Comparison of ENCODE assay signal across 8 mouse cellular contexts in genomic region chr4:55533196-55533802, GRCm38 (mm10). TPM values are rescaled to one million over a fixed set of nuclear protein-coding genes. Genes with fewer than 3 reads are reported as not detected.
DNase-seq lines count a peak whose midpoint lies in the region; ATAC-seq and TF ChIP-seq lines count a peak whose summit lies in the region.

No protein-coding gene starts in this region.

- H3K27me3 ChIP-seq in embryonic facial prominence, embryonic 10.5 days (replicated peaks; ENCODE audit: low read depth, poor library complexity, severe bottlenecking) = peaks cover 76% of the 10 kb centered on the region
- H3K27me3 ChIP-seq in hindbrain, embryonic 11.5 days (ENCODE audit: control insufficient read depth, insufficient read depth, low read length) = peaks cover 29% of the 10 kb centered on the region
- peaks cover 82% of the 10 kb centered on the region for H3K27me3 ChIP-seq in midbrain, embryonic 10.5 days (ENCODE audit: low read depth, poor library complexity, severe bottlenecking)

- under 1% methylated on average over 21 of the region's 21 CpGs for WGBS in embryonic facial prominence, embryonic 10.5 days
- WGBS in hindbrain, embryonic 11.5 days = under 1% methylated on average over 21 of the region's 21 CpGs
- WGBS in midbrain, embryonic 10.5 days = under 1% methylated on average over 21 of the region's 21 CpGs

- H3K4me1 ChIP-seq in embryonic facial prominence, embryonic 10.5 days = peaks cover 41% of the 10 kb centered on the region
- peaks cover 2% of the 10 kb centered on the region; the same call in 1 of the 2 replicates for H3K4me1 ChIP-seq in hindbrain, embryonic 11.5 days (replicated peaks; ENCODE audit: control insufficient read depth, insufficient read depth, low read length)
- H3K4me1 ChIP-seq in midbrain, embryonic 10.5 days = peaks cover 40% of the 10 kb centered on the region

- TF ChIP-seq CTCF in layer of hippocampus, adult 2 months (conservative IDR thresholded peaks at IDR 0.05) = no peak

- H3K4me2 ChIP-seq in hindbrain, embryonic 11.5 days (replicated peaks; ENCODE audit: low read depth, low read length) = peak overlapping the region; percentile 90

- no peaks in the 10 kb centered on the region for H3K9me3 ChIP-seq in embryonic facial prominence, embryonic 10.5 days
- H3K9me3 ChIP-seq in hindbrain, embryonic 11.5 days (ENCODE audit: control insufficient read depth, low read length) = no peaks in the 10 kb centered on the region
- no peaks in the 10 kb centered on the region for H3K9me3 ChIP-seq in midbrain, embryonic 10.5 days (replicated peaks)

- H3K9ac ChIP-seq in hindbrain, embryonic 11.5 days (ENCODE audit: low read depth, low read length) = peak overlapping the region; percentile 66

- peak overlapping the region; percentile 59 for H3K4me3 ChIP-seq in layer of hippocampus, adult 2 months
- peak overlapping the region; percentile 75 for H3K4me3 ChIP-seq in embryonic facial prominence, embryonic 10.5 days
- peak overlapping the region; percentile 57 for H3K4me3 ChIP-seq in hindbrain, embryonic 11.5 days (ENCODE audit: low read depth, low read length)
- H3K4me3 ChIP-seq in midbrain, embryonic 10.5 days = peak overlapping the region; percentile 73

- peak overlapping the region; percentile 94 for H3K27ac ChIP-seq in layer of hippocampus, adult 2 months
- peak overlapping the region; percentile 89 for H3K27ac ChIP-seq in embryonic facial prominence, embryonic 10.5 days (replicated peaks)
- H3K27ac ChIP-seq in hindbrain, embryonic 11.5 days (ENCODE audit: low read depth, low read length) = peak overlapping the region; percentile 56
- peak overlapping the region; percentile 91 for H3K27ac ChIP-seq in midbrain, embryonic 10.5 days (replicated peaks)

- ATAC-seq in hindbrain, embryonic 11.5 days (ENCODE audit: low FRiP score) = 0 out of 2 replicates have a peak, but pooled peaks have one; percentile 0

- no peak for DNase-seq in layer of hippocampus, adult 2 months (ENCODE audit: low spot score in 2 of 2)
- DNase-seq in layer of hippocampus, adult 8-10 months (ENCODE audit: low spot score in 2 of 2) = no peak
- no peak for DNase-seq in embryonic facial prominence, embryonic 10.5 days (ENCODE audit: low spot score)
- peak; percentile 68 for DNase-seq in hindbrain, embryonic 11.5 days (ENCODE audit: low spot score)
- DNase-seq in midbrain, embryonic 10.5 days (ENCODE audit: low spot score) = no peak
- DNase-seq in urinary bladder, postnatal 14 days (ENCODE audit: low spot score) = no peak
- no peak for DNase-seq in spleen, postnatal 36 days (ENCODE audit: low spot score in 2 of 2)
- no peak for DNase-seq in layer of hippocampus, postnatal 14 days (ENCODE audit: low spot score in 2 of 2)

- H3K36me3 ChIP-seq in embryonic facial prominence, embryonic 10.5 days (replicated peaks) = no peaks in the 10 kb centered on the region
- no peaks in the 10 kb centered on the region for H3K36me3 ChIP-seq in hindbrain, embryonic 11.5 days (ENCODE audit: control insufficient read depth, insufficient read depth, low read length)
- no peaks in the 10 kb centered on the region for H3K36me3 ChIP-seq in midbrain, embryonic 10.5 days

RNA-seq across cellular contexts. Expression of gene Klf4, which starts 1.0 kb away (rescaled TPM):
- total RNA-seq in layer of hippocampus, adult 2 months (2021) = 1 to 10 TPM; 5.8 to 5.9 TPM
- total RNA-seq in layer of hippocampus, adult 8-10 months (2022) = 1 to 10 TPM; 5.8 to 8.6 (median 6.8) TPM
- polyA plus RNA-seq in embryonic facial prominence, embryonic 10.5 days (2016; fragmentation: Nextera tagmentation; extraction: Ambion mirVana) = 0.67 and 1.5 TPM in 2 replicates
- polyA plus RNA-seq in hindbrain, embryonic 11.5 days (2014; fragmentation: Nextera tagmentation; extraction: Ambion mirVana) = 1.6 and 2.2 TPM in 2 replicates
- 1.00 and 1.2 TPM in 2 replicates for polyA plus RNA-seq in midbrain, embryonic 10.5 days (2016; fragmentation: Nextera tagmentation; extraction: Ambion mirVana)
- total RNA-seq in layer of hippocampus, postnatal 14 days (2021) = 1 to 10 TPM; 5.2 to 8.2 TPM
